Mouse (Mus musculus) left cerebral cortex, postnatal 25 days (tissue): Measurements from ENCODE around the gene Adam6b. TPM values are rescaled to one million over a fixed set of nuclear protein-coding genes. Genes with fewer than 3 reads are reported as not detected.
"Not testable (repeated sequence)": the region's sequence is repeated elsewhere in the genome, so short reads cannot be mapped to it uniquely, and the experiment has no call there.

Experiments used
- DNase-seq, 2 experiments: peaks; one replicate each; pipeline ENCODE4 v3.0.0; 2022; ENCODE audit warnings: low spot score in 2 of 2, mixed read lengths in 1 of 2
- intact Hi-C: fragments of 180-260 bp; cut with DNase I; formaldehyde crosslinking; loops from one replicate; pipeline ENCODE4 v1.15.1; 2025
- total RNA-seq, 2 experiments: library from RNA; stranded (reverse); gene quantifications; 2 replicates each; pipeline ENCODE4 v1.2.3; 2021

The Adam6b gene
- total RNA-seq: not detected

- DNase-seq: not testable (repeated sequence)
- intact Hi-C loops: loop anchor here (5.0 kb wide), 1 partner anchor 267 kb away; no protein-coding TSS in a partner anchor
Measured at GRCm38 (mm10) chr12:113489211-113489610, at the start of gene Adam6b. Gene Adam6b (plus strand): TSS chr12:113489511.

GRCm38 (mm10) chr12:113446061-113446460 is 43.2 kb upstream of the Adam6b start:
- intact Hi-C loops: no loop called here
- no peak for DNase-seq

- DNase-seq: no peak
- intact Hi-C loops: no loop called here
Measured at GRCm38 (mm10) chr12:113476164-113476563, 13.1 kb upstream of the Adam6b start.

- DNase-seq: no peak
- intact Hi-C loops: no loop called here
Measured at GRCm38 (mm10) chr12:113482147-113482546, 7.2 kb upstream of the Adam6b start.

GRCm38 (mm10) chr12:113482661-113483389 is 6.5 kb upstream of the Adam6b start:
- no peak for DNase-seq
- intact Hi-C loops: no loop called here

- intact Hi-C loops: no loop called here
- DNase-seq: no peak
Measured at GRCm38 (mm10) chr12:113483492-113484162, 5.7 kb upstream of the Adam6b start.

GRCm38 (mm10) chr12:113484971-113485485 is 4.3 kb upstream of the Adam6b start:
- intact Hi-C loops: loop anchor here (5.0 kb wide), 1 partner anchor 263 kb away; no protein-coding TSS in a partner anchor
- DNase-seq: no peak

- intact Hi-C loops: loop anchor here (5.0 kb wide), 1 partner anchor 265 kb away; no protein-coding TSS in a partner anchor
Measured at GRCm38 (mm10) chr12:113487693-113488092, 1.6 kb upstream of the Adam6b start.

GRCm38 (mm10) chr12:113525901-113526300 is 36.6 kb downstream of the Adam6b start:
- no peak for DNase-seq
- intact Hi-C loops: no loop called here

More at GRCm38 (mm10) chr12:113487693-113488092, 1.6 kb upstream of the Adam6b start:
- peak; percentile 37 to 57 for DNase-seq

Other genes starting within 250 kb of the Adam6b start
- not detected for gene Adam6a, start 54.4 kb downstream of the Adam6b start, total RNA-seq